Mouse (Mus musculus): Measurements from ENCODE around the gene Dysf. TPM values are rescaled to one million over a fixed set of nuclear protein-coding genes. Genes with fewer than 3 reads are reported as not detected.
A peak's percentile ranks its signal among the peaks of the same experiment; 100 is the strongest.

Gene Dysf
- polyA plus RNA-seq, 1 experiment from 2014 or later, result 5.4 TPM

GRCm38 (mm10) chr6:84094998-84095397 lies 86.6 kb downstream of the Dysf start:
- no peak overlapping the region for H3K27ac ChIP-seq
- WGBS, result 20% methylated on average over 7 of the region's 7 CpGs
- H3K36me3 ChIP-seq, result no peaks in the 10 kb centered on the region
- DNase-seq (ENCODE audit: low spot score), result peak; percentile 86
- H3K4me3 ChIP-seq, result no peak overlapping the region
- no peaks in the 10 kb centered on the region for H3K9me3 ChIP-seq
- H3K4me1 ChIP-seq (replicated peaks), result peaks cover 17% of the 10 kb centered on the region
- H3K27me3 ChIP-seq (ENCODE audit: insufficient read depth, poor library complexity, severe bottlenecking), result no peaks in the 10 kb centered on the region; the same call in 1 of the 2 replicates

GRCm38 (mm10) chr6:84095882-84096281 lies 87.5 kb downstream of the Dysf start:
- H3K27ac ChIP-seq, result no peak overlapping the region
- peak; percentile 46 for DNase-seq (ENCODE audit: low spot score)
- no peaks in the 10 kb centered on the region for H3K9me3 ChIP-seq
- H3K36me3 ChIP-seq, result no peaks in the 10 kb centered on the region
- WGBS, result 17% methylated on average over 7 of the region's 7 CpGs
- H3K27me3 ChIP-seq (ENCODE audit: insufficient read depth, poor library complexity, severe bottlenecking), result peaks cover 5% of the 10 kb centered on the region; the same call in 1 of the 2 replicates
- peaks cover 18% of the 10 kb centered on the region for H3K4me1 ChIP-seq (replicated peaks)
- H3K4me3 ChIP-seq, result no peak overlapping the region

GRCm38 (mm10) chr6:84102002-84102401 lies 93.6 kb downstream of the Dysf start:
- no peak overlapping the region for H3K4me3 ChIP-seq
- WGBS, result 66% methylated on average over 15 of the region's 15 CpGs
- DNase-seq (ENCODE audit: low spot score), result no peak
- H3K9me3 ChIP-seq, result no peaks in the 10 kb centered on the region
- H3K4me1 ChIP-seq (replicated peaks), result peaks cover 54% of the 10 kb centered on the region
- H3K27ac ChIP-seq, result no peak overlapping the region; the same call in 1 of the 2 replicates
- no peaks in the 10 kb centered on the region for H3K36me3 ChIP-seq
- peaks cover 56% of the 10 kb centered on the region for H3K27me3 ChIP-seq (ENCODE audit: insufficient read depth, poor library complexity, severe bottlenecking)

GRCm38 (mm10) chr6:84105148-84106022 lies 97.0 kb downstream of the Dysf start:
- Histone ChIP-seq H3K36me3 (no peaks in the 10 kb centered on the region), H3K4me1 (replicated peaks) (peaks cover 51% of the 10 kb centered on the region), H3K9me3 (no peaks in the 10 kb centered on the region), H3K4me3 (peak overlapping the region; percentile 52), H3K27me3 (ENCODE audit: insufficient read depth, poor library complexity, severe bottlenecking) (peaks cover 69% of the 10 kb centered on the region), H3K27ac (peak overlapping the region; percentile 82)
- peak; percentile 76 for DNase-seq (ENCODE audit: low spot score)
- WGBS, result 3% methylated on average over 40 of the region's 40 CpGs

- peak overlapping the region; percentile 82 for H3K27ac ChIP-seq
- peaks cover 64% of the 10 kb centered on the region for H3K27me3 ChIP-seq (ENCODE audit: insufficient read depth, poor library complexity, severe bottlenecking)
- DNase-seq (ENCODE audit: low spot score), result no peak
Measured at GRCm38 (mm10) chr6:84106082-84106481, 97.7 kb downstream of the Dysf start.

GRCm38 (mm10) chr6:84110377-84110776 lies 102.0 kb downstream of the Dysf start:
- H3K27me3 ChIP-seq (ENCODE audit: insufficient read depth, poor library complexity, severe bottlenecking), result peaks cover 26% of the 10 kb centered on the region
- H3K27ac ChIP-seq, result peak overlapping the region; percentile 50
- H3K4me3 ChIP-seq, result no peak overlapping the region
- peaks cover 32% of the 10 kb centered on the region for H3K4me1 ChIP-seq (replicated peaks)
- no peaks in the 10 kb centered on the region for H3K36me3 ChIP-seq
- 78% methylated on average over 6 of the region's 6 CpGs for WGBS
- no peak for DNase-seq (ENCODE audit: low spot score)
- H3K9me3 ChIP-seq, result no peaks in the 10 kb centered on the region

More at GRCm38 (mm10) chr6:84106082-84106481, 97.7 kb downstream of the Dysf start:
- 11% methylated on average over 12 of the region's 12 CpGs for WGBS
- peaks cover 56% of the 10 kb centered on the region for H3K4me1 ChIP-seq (replicated peaks)
- H3K4me3 ChIP-seq, result peak overlapping the region; percentile 52
- no peaks in the 10 kb centered on the region for H3K36me3 ChIP-seq
- no peaks in the 10 kb centered on the region for H3K9me3 ChIP-seq

- Histone ChIP-seq H3K4me3 (no peak overlapping the region), H3K9me3 (no peaks in the 10 kb centered on the region), H3K4me1 (replicated peaks) (peaks cover 24% of the 10 kb centered on the region), H3K36me3 (no peaks in the 10 kb centered on the region), H3K27me3 (ENCODE audit: insufficient read depth, poor library complexity, severe bottlenecking) (peaks cover 22% of the 10 kb centered on the region), H3K27ac (no peak overlapping the region)
- WGBS, result 88% methylated on average over 11 of the region's 11 CpGs
- no peak for DNase-seq (ENCODE audit: low spot score)
Measured at GRCm38 (mm10) chr6:84111106-84111505, 102.7 kb downstream of the Dysf start.

- no peaks in the 10 kb centered on the region for H3K27me3 ChIP-seq (ENCODE audit: insufficient read depth, poor library complexity, severe bottlenecking)
- no peaks in the 10 kb centered on the region for H3K36me3 ChIP-seq
- no peak for DNase-seq (ENCODE audit: low spot score)
- peaks cover 10% of the 10 kb centered on the region for H3K4me1 ChIP-seq (replicated peaks)
- 72% methylated on average over 24 of the region's 24 CpGs for WGBS
- no peaks in the 10 kb centered on the region for H3K9me3 ChIP-seq
- no peak overlapping the region for H3K4me3 ChIP-seq
- peak overlapping the region; percentile 54 for H3K27ac ChIP-seq
Measured at GRCm38 (mm10) chr6:84119731-84120530, 111.5 kb downstream of the Dysf start.

- WGBS, result 81% methylated on average over 9 of the region's 9 CpGs
- no peaks in the 10 kb centered on the region for H3K36me3 ChIP-seq
- H3K9me3 ChIP-seq, result no peaks in the 10 kb centered on the region
- no peaks in the 10 kb centered on the region for H3K27me3 ChIP-seq (ENCODE audit: insufficient read depth, poor library complexity, severe bottlenecking)
- peak overlapping the region; percentile 29; the same call in 1 of the 2 replicates for H3K27ac ChIP-seq
- H3K4me1 ChIP-seq (replicated peaks), result peaks cover 6% of the 10 kb centered on the region
- no peak overlapping the region for H3K4me3 ChIP-seq
- no peak for DNase-seq (ENCODE audit: low spot score)
Measured at GRCm38 (mm10) chr6:84124609-84125008, 116.2 kb downstream of the Dysf start.

GRCm38 (mm10) chr6:84125101-84125500 lies 116.7 kb downstream of the Dysf start:
- WGBS, result 79% methylated on average over 4 of the region's 4 CpGs
- H3K4me3 ChIP-seq, result no peak overlapping the region
- H3K27ac ChIP-seq, result no peak overlapping the region
- H3K27me3 ChIP-seq (ENCODE audit: insufficient read depth, poor library complexity, severe bottlenecking), result no peaks in the 10 kb centered on the region
- no peaks in the 10 kb centered on the region for H3K9me3 ChIP-seq
- DNase-seq (ENCODE audit: low spot score), result no peak
- H3K36me3 ChIP-seq, result no peaks in the 10 kb centered on the region
- H3K4me1 ChIP-seq (replicated peaks), result peaks cover 1% of the 10 kb centered on the region

GRCm38 (mm10) chr6:84128229-84128628 lies 119.8 kb downstream of the Dysf start:
- no peak for DNase-seq (ENCODE audit: low spot score)
- 88% methylated on average over 2 of the region's 2 CpGs for WGBS
- Histone ChIP-seq H3K4me1 (replicated peaks) (0 out of 2 replicates have a peak, but pooled peaks cover 4% of the 10 kb centered on the region), H3K36me3 (no peaks in the 10 kb centered on the region), H3K27me3 (ENCODE audit: insufficient read depth, poor library complexity, severe bottlenecking) (no peaks in the 10 kb centered on the region), H3K4me3 (no peak overlapping the region), H3K9me3 (no peaks in the 10 kb centered on the region), H3K27ac (no peak overlapping the region)

GRCm38 (mm10) chr6:84130867-84131266 lies 122.5 kb downstream of the Dysf start:
- 94% methylated on average over 4 of the region's 4 CpGs for WGBS
- Histone ChIP-seq H3K27me3 (ENCODE audit: insufficient read depth, poor library complexity, severe bottlenecking) (no peaks in the 10 kb centered on the region), H3K9me3 (no peaks in the 10 kb centered on the region), H3K4me3 (no peak overlapping the region), H3K27ac (no peak overlapping the region), H3K36me3 (no peaks in the 10 kb centered on the region), H3K4me1 (replicated peaks) (peaks cover 23% of the 10 kb centered on the region)
- no peak for DNase-seq (ENCODE audit: low spot score)

GRCm38 (mm10) chr6:84131539-84131938 lies 123.1 kb downstream of the Dysf start:
- WGBS, result 71% methylated on average over 9 of the region's 9 CpGs
- Histone ChIP-seq H3K4me1 (replicated peaks) (peaks cover 25% of the 10 kb centered on the region), H3K36me3 (no peaks in the 10 kb centered on the region), H3K27ac (peak overlapping the region; percentile 4; the same call in 1 of the 2 replicates), H3K4me3 (no peak overlapping the region), H3K9me3 (no peaks in the 10 kb centered on the region), H3K27me3 (ENCODE audit: insufficient read depth, poor library complexity, severe bottlenecking) (no peaks in the 10 kb centered on the region)
- DNase-seq (ENCODE audit: low spot score), result no peak

Data from hindbrain, embryonic 10.5 days (tissue).